Mouse (Mus musculus) kidney, postnatal 0 days (tissue): Measurements from ENCODE around the gene Angptl7. TPM values are rescaled to one million over a fixed set of nuclear protein-coding genes. Genes with fewer than 3 reads are reported as not detected.

Experiments
- ATAC-seq: fragments of 200-750 bp; cut with Nextera tagmentation; replicated peaks from 2 replicates; pipeline ENCODE4 v1.8.0; 2017; ENCODE audit warnings: low read depth, moderate number of reproducible peaks, moderate TSS enrichment, moderate library complexity; ENCODE audit not compliant: low FRiP score
- DNase-seq: peaks from one replicate; pipeline ENCODE4 v3.0.0-alpha.2; 2016; ENCODE audit warnings: low spot score
- H3K27ac ChIP-seq: fragments of 300-500 bp; sonication (generic); 2 replicates; pipeline ENCODE4 v1.5.1; 2014; ENCODE audit warnings: mild to moderate bottlenecking
- H3K27me3 ChIP-seq: fragments of 300-500 bp; sonication (generic); 2 replicates; pipeline ENCODE4 v1.6.1; 2014; ENCODE audit warnings: low read length, mixed read lengths; ENCODE audit not compliant: insufficient read depth
- H3K36me3 ChIP-seq: fragments of 300-500 bp; sonication (generic); 2 replicates; pipeline ENCODE4 v1.6.1; 2014; ENCODE audit warnings: low read length, mixed read lengths; ENCODE audit not compliant: insufficient read depth
- H3K4me1 ChIP-seq: fragments of 300-500 bp; sonication (generic); replicated peaks from 2 replicates; pipeline ENCODE4 v1.6.1; 2014; ENCODE audit warnings: antibody characterized with exemption, low read length, mixed read lengths; ENCODE audit not compliant: insufficient read depth
- H3K4me2 ChIP-seq: fragments of 300-500 bp; sonication (generic); 2 replicates; pipeline ENCODE4 v1.6.1; 2014; ENCODE audit warnings: mild to moderate bottlenecking, low read length, moderate library complexity, mixed read lengths
- H3K4me3 ChIP-seq: fragments of 300-500 bp; sonication (generic); replicated peaks from 2 replicates; pipeline ENCODE4 v1.5.1; 2014; ENCODE audit warnings: low read depth, low read length
- H3K9ac ChIP-seq: fragments of 300-500 bp; sonication (generic); 2 replicates; pipeline ENCODE4 v1.6.1; 2014; ENCODE audit warnings: low read depth, low read length
- H3K9me3 ChIP-seq: fragments of 300-500 bp; sonication (generic); replicated peaks from 2 replicates; pipeline ENCODE4 v1.6.1; 2016; ENCODE audit warnings: low read length, inconsistent platforms, mixed read lengths
- CTCF ChIP-seq: IDR thresholded peaks from 2 replicates; pipeline ENCODE4 v1.5.1; 2016; ENCODE audit warnings: antibody characterized with exemption, low read depth, mild to moderate bottlenecking, moderate library complexity
- WGBS: fragments of 180-500 bp; shearing (Covaris S2); extraction: QIAGEN DNeasy Blood & Tissue Kit; methylation state at CpG from one replicate; pipeline ENCODE4 v1.1.7; 2014; 5-methylcytosine and 5-hydroxymethylcytosine counted together
- polyA plus RNA-seq: library from polyadenylated mRNA; unstranded; fragments of >200 nt; fragmentation: Nextera tagmentation; extraction: Ambion mirVana; gene quantifications from 2 replicates; pipeline ENCODE4 v1.2.1, GENCODE M21; 2015

Angptl7 gene
- polyA plus RNA-seq, 1 experiment from 2014 or later = 1.1 TPM

DNA sequence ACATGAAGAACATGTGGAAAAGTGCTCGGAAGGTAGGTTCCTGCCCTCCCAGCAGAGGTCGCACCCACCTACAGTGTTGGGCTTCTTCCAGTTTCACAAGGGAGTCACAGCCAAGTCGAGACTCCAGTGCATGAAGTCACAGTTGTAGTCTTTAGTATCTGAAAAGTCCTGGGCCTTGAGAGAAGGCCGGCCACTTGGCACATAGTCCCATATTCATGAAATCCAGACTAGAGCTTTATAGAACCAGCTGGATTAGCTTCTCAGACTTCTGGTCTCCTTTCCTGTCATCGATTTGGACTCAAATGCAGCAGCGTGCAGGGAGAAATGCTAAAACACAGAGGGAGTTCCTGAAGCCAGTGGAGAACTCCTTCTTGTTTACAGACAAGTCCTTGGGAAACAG lies 30.5 kb upstream of the Angptl7 start:
- Histone ChIP-seq H3K4me2 (no peak overlapping the region), H3K9ac (no peak overlapping the region), H3K4me1 (no peaks in the 10 kb centered on the region), H3K9me3 (no peaks in the 10 kb centered on the region), H3K4me3 (no peak overlapping the region), H3K27me3 (no peaks in the 10 kb centered on the region), H3K36me3 (peaks cover 73% of the 10 kb centered on the region), H3K27ac (no peak overlapping the region)
- WGBS = 84% methylated on average over 6 of the region's 6 CpGs
- ATAC-seq (no peak), DNase-seq (no peak)
- no peak for TF ChIP-seq CTCF

- no peak overlapping the region for H3K4me3 ChIP-seq
- ATAC-seq = no peak
- no peaks in the 10 kb centered on the region for H3K9me3 ChIP-seq
- no peak for DNase-seq
- H3K4me1 ChIP-seq = no peaks in the 10 kb centered on the region
- TF ChIP-seq CTCF = no peak
- H3K27ac ChIP-seq = no peak overlapping the region
- H3K4me2 ChIP-seq = no peak overlapping the region
- no peak overlapping the region for H3K9ac ChIP-seq
- no peaks in the 10 kb centered on the region for H3K27me3 ChIP-seq
- peaks cover 73% of the 10 kb centered on the region for H3K36me3 ChIP-seq
- 86% methylated on average over 5 of the region's 5 CpGs for WGBS
These were observed 30.1 kb upstream of the Angptl7 start for GRCm38 (mm10) chr4:148530351-148530750.

- Histone ChIP-seq H3K36me3 (peaks cover 64% of the 10 kb centered on the region), H3K4me3 (no peak overlapping the region), H3K27me3 (no peaks in the 10 kb centered on the region), H3K27ac (no peak overlapping the region), H3K9me3 (no peaks in the 10 kb centered on the region), H3K4me2 (no peak overlapping the region), H3K4me1 (no peaks in the 10 kb centered on the region), H3K9ac (no peak overlapping the region)
- no peak for TF ChIP-seq CTCF
- ATAC-seq = no peak
- no peak for DNase-seq
- 87% methylated on average over 10 of the region's 10 CpGs for WGBS
These were observed 27.1 kb upstream of the Angptl7 start for GRCm38 (mm10) chr4:148527158-148527910.

DNA sequence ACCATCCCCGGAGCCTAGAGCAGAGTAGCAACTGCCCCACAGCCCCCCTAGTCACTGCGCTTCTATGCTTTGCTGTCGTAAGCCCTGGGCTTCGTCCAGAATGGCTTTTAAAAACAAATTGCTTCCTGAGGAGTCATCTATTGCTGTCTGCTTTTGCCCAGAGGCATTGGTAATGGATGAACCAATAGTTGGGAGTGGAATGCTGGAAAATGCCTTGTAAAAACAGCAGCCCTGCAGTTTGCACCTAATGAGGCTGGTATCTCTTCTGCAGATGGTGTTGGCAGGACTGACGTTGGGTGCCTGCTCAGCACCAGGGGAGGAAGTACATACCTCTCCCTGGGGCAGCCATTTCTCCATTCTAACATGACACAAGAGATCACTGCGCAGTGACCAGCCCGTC lies 23.3 kb upstream of the Angptl7 start:
- no peak overlapping the region for H3K4me3 ChIP-seq
- H3K27ac ChIP-seq = no peak overlapping the region
- no peak for DNase-seq
- H3K36me3 ChIP-seq = peaks cover 47% of the 10 kb centered on the region
- no peaks in the 10 kb centered on the region for H3K4me1 ChIP-seq
- H3K9ac ChIP-seq = no peak overlapping the region
- ATAC-seq = no peak
- H3K27me3 ChIP-seq = no peaks in the 10 kb centered on the region
- 66% methylated on average over 7 of the region's 7 CpGs for WGBS
- no peak for TF ChIP-seq CTCF
- H3K4me2 ChIP-seq = no peak overlapping the region
- H3K9me3 ChIP-seq = no peaks in the 10 kb centered on the region

GRCm38 (mm10) chr4:148518235-148518795 lies 18.1 kb upstream of the Angptl7 start:
- DNase-seq (no peak), ATAC-seq (no peak)
- no peak overlapping the region for H3K4me2 ChIP-seq
- TF ChIP-seq CTCF = no peak
- H3K27ac ChIP-seq = no peak overlapping the region
- 51% methylated on average over 5 of the region's 5 CpGs for WGBS
- H3K9me3 ChIP-seq = no peaks in the 10 kb centered on the region
- no peak overlapping the region for H3K9ac ChIP-seq
- peaks cover 37% of the 10 kb centered on the region for H3K36me3 ChIP-seq
- H3K4me3 ChIP-seq = no peak overlapping the region
- H3K4me1 ChIP-seq = no peaks in the 10 kb centered on the region
- H3K27me3 ChIP-seq = no peaks in the 10 kb centered on the region

DNA sequence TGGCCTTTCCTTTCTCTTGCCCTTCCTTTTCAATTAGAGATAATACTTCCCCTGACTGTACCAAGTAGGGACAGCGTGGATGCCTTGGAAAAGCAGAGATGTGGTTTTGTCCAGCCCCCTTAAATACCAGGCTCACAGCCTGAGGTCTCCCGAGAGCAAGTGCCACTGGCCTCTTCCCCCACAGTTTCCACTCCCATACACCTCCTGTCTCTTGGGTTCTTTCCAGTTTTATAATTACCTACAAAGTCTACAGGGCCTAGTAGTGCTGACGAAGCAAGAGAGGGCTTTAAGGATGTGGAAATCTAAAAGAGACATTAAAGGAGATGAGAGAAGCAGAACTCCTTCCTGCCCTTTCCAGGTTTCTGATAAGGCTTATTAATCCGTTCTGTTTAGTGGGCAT lies 17.5 kb upstream of the Angptl7 start:
- Histone ChIP-seq H3K9me3 (no peaks in the 10 kb centered on the region), H3K4me2 (no peak overlapping the region), H3K27ac (no peak overlapping the region), H3K27me3 (no peaks in the 10 kb centered on the region), H3K36me3 (peaks cover 39% of the 10 kb centered on the region), H3K4me1 (no peaks in the 10 kb centered on the region), H3K4me3 (no peak overlapping the region), H3K9ac (no peak overlapping the region)
- 56% methylated on average over 4 of the region's 4 CpGs for WGBS
- no peak for ATAC-seq
- no peak for DNase-seq
- no peak for TF ChIP-seq CTCF
